Mouse (Mus musculus) layer of hippocampus, adult 2 months (tissue): ENCODE results near the gene Ubald2. TPM values are rescaled to one million over a fixed set of nuclear protein-coding genes. Genes with fewer than 3 reads are reported as not detected.
"Not testable (repeated sequence)": the region's sequence is repeated elsewhere in the genome, so short reads cannot be mapped to it uniquely, and the experiment has no call there.

Experiments
- DNase-seq, 2 experiments: peaks; one replicate each; pipeline ENCODE4 v3.0.0; 2022; ENCODE audit warnings: low spot score in 2 of 2
- H3K27ac ChIP-seq: fragments of 200-600 bp; 2 replicates; pipeline ENCODE4 v1.8.1; 2022
- H3K4me3 ChIP-seq: fragments of 200-600 bp; 2 replicates; pipeline ENCODE4 v1.8.1; 2022; ENCODE audit warnings: mild to moderate bottlenecking
- CTCF ChIP-seq: fragments of 200-600 bp; conservative IDR thresholded peaks from 2 replicates; pipeline ENCODE4 v1.8.1; 2022; ENCODE audit warnings: antibody characterized with exemption, mild to moderate bottlenecking, moderate library complexity
- total RNA-seq, 2 experiments: library from RNA; stranded (reverse); gene quantifications; 2 replicates each; pipeline ENCODE4 v1.2.3; 2021

Gene Ubald2
- total RNA-seq, 2 experiments from 2014 or later: 32.5 to 41.9 TPM

DNA sequence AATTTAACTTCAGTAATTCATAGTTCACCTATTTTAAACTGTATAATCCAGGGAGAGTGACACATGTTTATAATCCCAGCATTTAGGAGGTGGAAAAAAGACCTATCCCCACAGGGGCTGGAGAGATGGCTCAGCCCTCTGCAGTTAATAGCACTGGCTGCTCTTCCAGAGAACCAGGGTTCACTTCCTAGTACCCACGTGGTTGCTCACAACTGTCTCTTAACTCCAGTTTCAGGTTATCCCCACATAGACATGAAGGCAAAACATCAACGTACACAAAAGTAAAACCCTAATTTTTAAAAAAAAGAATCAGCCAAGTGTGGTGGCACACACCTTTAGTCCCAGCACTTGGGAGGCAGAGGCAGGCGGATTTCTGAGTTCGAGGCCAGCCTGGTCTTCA lies 28.3 kb upstream of the Ubald2 start:
- no peak for TF ChIP-seq CTCF
- H3K27ac ChIP-seq: no peak overlapping the region
- no peak overlapping the region for H3K4me3 ChIP-seq
- DNase-seq: no peak

DNA sequence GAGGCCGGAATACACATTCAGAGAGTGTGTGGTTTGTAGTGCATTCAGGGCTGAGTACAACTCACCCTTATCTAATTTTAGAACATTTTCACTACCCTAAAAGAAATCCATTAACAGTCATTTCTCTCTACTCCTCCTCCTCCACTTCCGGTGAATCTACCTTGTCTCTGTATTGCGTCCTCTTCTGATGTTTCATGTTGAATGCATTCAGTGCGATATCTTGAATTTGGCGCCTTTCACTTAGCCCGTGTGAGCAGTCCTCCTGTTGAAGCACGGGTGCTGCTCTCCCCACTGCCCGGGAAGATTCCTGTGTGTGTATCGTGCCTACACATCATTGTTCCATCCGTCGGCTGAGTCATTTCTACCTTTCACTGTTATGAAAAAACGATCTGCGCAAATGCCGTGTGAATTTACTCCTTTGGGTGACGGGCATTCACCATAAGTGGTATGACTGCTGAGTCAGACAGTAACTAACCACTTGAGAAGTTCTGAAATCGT lies 27.6 kb upstream of the Ubald2 start:
- H3K27ac ChIP-seq: no peak overlapping the region
- TF ChIP-seq CTCF: no peak
- no peak overlapping the region for H3K4me3 ChIP-seq
- DNase-seq: no peak

DNA sequence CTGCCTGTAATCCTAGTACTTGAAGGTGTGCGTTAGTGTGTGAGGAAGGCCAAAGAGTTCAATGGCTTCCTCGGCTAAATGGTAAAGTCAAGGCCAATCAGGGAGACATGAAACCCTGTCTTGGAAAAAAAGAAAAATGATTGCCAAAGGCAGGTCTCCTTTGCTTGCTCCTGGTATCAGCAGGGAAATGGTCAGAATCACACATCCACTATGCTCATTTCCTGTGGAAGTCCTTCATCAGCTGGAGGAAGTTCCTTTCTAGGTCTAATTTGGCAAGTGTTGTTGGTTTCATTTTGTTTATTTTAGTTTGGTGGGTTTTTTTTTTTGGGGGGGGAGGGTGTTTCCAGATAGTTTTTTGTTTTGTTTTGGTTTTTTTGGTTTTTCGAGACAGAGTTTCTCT lies 24.9 kb upstream of the Ubald2 start:
- Histone ChIP-seq H3K27ac (no peak overlapping the region), H3K4me3 (no peak overlapping the region)
- no peak for DNase-seq
- TF ChIP-seq CTCF: no peak

DNA sequence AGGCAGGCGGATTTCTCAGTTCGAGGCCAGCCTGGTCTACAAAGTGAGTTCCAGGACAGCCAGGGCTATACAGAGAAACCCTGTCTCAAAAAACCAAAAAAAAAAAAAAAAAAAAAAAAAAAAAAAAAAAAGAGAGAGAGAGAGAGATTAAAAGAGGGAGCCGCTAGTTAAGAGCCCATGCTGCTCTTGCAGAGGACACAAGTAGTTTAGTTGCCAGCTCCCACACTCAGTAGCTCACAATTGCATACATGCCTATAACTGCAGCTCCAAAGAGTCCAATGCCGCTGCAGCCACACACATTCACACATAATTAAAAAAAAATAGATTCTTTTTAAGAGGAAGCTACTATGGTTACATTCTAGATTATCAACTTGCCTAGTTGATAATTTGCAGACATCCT lies 23.5 kb upstream of the Ubald2 start:
- H3K27ac ChIP-seq, DNase-seq, H3K4me3 ChIP-seq: not testable (repeated sequence)

DNA sequence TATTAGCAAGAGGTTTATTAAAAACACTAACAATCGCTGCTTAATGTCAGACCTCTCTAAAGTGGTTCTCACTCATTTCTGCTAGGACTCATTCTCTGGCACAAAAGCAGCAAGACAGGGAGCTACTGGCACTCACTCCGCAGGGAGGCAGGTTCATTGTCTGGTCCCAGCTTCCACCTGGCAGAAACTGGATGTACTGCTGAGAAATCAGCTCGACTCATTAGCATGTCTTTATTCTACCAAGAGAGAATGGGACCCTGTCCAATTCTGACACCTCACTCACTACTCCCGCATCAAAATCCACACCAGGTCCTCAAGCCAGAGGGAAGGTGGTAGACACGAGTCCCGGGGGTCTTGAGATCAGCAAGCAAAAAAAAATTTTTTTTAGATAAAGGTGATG lies 22.3 kb upstream of the Ubald2 start:
- no peak for DNase-seq
- H3K27ac ChIP-seq: no peak overlapping the region
- TF ChIP-seq CTCF: no peak
- H3K4me3 ChIP-seq: peak overlapping the region; percentile 75

DNA sequence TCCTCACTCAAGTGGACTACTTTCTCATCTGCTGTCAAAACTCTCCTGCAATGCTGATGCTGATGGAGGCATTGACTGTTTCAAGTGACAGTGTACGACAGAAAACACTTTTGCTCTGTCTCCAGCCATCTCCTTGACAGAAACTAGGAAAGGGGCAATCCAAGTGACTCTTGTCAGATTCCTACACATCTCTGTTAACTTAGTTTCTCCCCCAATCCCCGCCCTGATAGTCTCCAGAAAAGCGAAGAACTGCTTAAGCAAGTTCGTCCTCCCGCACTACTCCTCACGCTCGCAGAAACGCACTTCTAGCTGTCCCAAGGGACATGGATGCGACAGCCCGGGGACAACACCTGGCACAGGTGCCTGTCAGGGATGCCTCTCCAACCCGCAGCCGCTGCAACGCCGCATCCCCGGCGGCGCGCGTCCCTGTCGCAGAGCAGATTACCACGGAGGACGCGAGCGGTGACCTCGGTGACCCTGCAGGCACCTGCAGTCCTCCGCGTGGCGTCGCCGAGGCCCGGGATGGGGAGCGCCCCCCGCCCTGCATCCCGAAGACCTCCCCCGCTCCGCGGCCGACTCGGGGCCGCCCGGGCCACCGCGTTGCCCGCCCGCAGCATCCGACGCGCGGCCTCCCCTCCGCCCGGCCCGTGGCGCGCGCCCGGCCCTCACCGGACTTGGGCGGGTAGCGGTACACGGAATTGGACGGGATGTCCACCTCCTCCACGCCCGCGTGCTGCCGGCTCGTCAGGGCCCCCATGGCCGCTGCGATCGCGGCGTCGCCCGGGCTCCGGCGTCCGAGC lies 21.7 kb upstream of the Ubald2 start:
- no peak for DNase-seq
- TF ChIP-seq CTCF: no peak
- Histone ChIP-seq H3K27ac (peak overlapping the region; percentile 76), H3K4me3 (peak overlapping the region; percentile 75)

DNA sequence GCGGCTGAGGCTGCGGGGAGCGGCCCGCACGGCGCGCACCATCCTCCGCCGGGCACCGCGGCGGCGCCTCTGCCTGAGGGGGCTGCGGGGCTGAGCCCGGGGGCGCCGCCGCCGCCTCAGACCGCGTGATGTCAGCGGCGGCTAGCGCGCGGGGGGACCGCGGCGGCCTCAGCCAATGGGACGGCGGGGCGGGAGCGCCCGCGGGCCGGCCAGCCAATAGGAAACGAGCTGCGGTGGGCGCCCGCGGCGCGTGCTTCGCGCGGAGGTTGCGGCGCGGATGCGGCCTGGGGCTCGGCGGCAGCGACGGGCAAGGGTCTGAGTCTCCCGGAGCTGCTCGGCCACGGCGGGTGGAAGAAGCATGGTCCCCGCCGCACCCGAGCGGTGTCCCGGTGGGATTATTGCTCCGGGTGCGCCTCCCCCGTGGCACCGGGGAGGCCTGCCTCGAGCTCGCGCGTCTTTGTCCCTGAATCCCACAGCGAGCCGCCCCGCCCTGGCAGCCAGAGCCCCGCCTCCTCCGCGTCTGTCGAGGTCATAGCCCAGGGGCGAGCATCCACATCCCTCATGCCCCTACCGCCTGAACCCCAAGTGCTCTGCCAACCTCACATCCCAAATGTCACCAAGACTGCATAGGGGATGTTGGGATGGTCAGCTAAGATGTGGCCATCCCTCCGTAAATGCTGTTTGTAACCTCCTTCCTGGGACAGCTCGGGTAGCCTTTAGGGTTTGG lies 20.8 kb upstream of the Ubald2 start, which contains the start of gene Rnf157:
Gene Rnf157 (minus strand): TSS at position 129 of the 727 bp plus-strand sequence.
- peak; percentile 86 to 90 for DNase-seq
- TF ChIP-seq CTCF: no peak
- Histone ChIP-seq H3K4me3 (peak within 1 kb of the TSS; percentile 75), H3K27ac (peak within 1 kb of the TSS; percentile 98)

DNA sequence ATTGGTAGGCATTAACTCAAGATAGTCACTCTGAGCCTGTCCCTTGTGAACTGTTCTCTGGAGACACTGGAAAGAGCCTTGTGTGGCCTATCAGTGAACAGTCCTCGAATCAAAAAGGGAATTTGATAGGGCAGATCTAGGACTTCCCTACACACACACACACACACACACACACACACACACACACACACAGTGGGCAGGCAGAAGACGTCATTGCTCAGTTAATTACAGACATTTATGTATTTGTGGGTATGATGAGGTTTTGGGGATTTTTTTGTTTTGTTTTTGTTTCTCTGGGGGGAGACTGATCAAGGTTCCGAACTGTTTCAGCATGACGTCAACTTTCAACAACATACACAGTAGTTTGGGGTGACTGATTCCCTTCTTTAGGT lies 20.3 kb upstream of the Ubald2 start:
- peak overlapping the region; percentile 98 for H3K27ac ChIP-seq
- TF ChIP-seq CTCF: no peak

DNA sequence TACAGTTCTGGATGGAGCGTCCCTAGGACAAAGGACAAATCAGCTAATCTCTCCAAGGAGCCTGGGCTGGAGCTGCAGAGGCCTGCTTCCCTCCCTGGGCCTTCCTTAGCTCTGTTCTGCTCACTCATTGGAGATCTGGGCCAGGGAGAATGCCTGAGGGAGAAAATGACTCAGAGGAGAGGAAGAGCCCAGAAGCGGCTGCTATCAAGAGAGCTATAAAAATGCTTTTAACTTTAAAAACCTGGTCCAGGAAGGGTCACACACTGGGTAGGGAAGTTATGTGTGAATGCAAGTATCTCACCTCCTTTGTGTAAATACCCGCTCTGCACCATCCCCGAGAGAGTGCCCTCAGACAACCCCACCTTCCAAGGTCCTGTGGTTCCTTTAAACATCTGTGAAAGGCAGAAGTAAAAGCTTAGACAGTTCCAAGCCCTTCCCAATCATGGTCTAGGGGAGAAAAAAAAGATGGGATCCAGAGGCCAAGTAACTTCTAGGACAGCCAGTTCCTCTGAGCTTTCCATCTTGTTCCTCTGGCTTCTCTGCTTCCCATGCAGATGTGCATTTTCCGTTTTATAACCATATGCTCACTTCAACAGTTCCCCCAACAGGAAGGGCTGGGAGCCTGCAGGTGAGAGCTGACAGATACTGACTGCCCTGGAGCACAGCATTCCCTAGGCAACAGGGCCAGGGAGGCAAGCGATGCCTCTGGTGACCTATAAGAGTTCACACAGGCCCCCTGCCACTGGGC lies 17.5 kb upstream of the Ubald2 start:
- Histone ChIP-seq H3K4me3 (no peak overlapping the region), H3K27ac (no peak overlapping the region)
- no peak for TF ChIP-seq CTCF
- no peak for DNase-seq

More for the DNA sequence above, 20.3 kb upstream of the Ubald2 start:
- DNase-seq: no peak
- peak overlapping the region; percentile 56 for H3K4me3 ChIP-seq

DNA sequence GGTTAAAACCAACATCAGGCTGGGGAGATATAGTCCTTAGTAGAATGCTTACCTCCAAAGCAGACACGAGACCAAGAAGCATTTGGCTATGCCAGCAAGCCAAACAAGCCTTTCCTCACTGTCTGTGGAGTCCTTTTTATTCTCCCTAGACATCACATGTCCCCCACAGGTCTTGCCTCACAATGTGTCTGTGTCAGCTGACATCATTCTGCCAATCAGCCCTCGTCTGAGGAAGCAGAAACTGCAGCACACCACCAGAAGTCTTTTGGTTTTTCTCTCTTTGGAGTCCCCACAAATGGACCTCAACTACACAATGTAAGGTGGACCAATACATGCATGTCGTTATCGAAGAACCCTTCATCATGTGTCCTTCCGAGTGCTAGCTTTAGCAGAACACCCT lies 16.8 kb upstream of the Ubald2 start:
- Histone ChIP-seq H3K4me3 (no peak overlapping the region), H3K27ac (no peak overlapping the region)
- no peak for DNase-seq
- no peak for TF ChIP-seq CTCF

DNA sequence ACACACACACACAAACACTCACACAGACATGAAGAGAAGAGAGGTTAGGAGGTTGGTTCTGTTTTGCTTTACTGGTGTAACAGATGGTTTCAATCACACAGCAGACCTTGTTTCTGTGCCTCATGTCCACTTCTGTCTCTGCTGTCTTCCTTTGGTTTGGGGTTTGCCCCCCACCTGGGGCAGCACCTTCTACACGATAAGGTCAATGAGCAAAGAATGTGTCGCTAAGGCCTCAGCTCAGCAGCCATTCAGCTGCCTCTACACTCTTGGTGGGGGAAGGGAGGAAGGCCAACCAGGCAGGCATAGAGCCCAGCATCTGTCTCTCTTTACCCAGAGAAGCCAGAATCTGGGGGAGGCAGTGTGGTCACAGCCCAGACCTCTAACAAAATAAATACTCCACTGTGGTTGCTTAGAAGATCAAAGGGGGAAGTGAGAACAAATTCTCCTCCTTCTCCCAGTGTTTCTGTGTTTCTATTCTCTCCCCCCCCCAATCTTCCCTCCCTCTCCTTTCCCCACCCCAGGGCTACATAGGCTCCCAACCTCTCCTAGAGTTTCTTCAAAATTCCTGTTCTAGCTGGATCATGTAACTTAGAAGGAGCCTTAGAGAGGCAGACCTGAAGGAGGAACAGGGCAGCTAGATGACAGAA lies 15.6 kb upstream of the Ubald2 start:
- TF ChIP-seq CTCF: no peak
- Histone ChIP-seq H3K27ac (peak overlapping the region; percentile 62; the same call in 1 of the 2 replicates), H3K4me3 (no peak overlapping the region)
- DNase-seq: peak in 1 of 2 experiments; percentile 38

DNA sequence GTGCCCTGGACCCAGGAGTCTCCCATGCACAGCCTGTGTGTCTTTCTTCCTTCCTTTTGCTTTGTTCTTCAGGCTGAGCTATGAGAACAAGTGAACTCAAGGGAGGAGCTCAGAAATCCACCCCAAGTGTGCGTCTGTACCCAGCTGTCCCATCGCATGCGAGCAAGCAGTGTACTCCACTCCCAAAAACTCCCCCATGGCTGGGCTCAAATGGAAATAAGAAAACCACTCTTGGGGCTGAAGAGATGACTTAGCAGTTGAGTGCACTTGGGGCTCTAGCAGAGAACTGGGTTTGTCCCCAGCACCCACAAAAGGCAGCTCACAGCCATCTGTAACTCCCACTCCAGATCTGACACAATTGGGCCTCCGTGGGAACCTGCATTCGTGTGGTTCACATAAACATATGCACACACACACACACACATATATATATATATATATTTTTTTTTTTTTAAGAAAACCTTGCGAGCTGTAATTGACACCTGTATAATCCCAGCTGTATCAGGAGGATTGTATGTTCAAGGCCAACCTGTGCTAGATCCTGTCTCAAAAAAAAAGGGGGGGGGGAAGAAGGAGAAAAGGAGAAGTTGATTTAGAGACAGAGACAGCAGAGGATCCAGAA lies 14.9 kb upstream of the Ubald2 start:
- Histone ChIP-seq H3K4me3 (no peak overlapping the region), H3K27ac (peak overlapping the region; percentile 62; the same call in 1 of the 2 replicates)
- no peak for TF ChIP-seq CTCF

More for the DNA sequence above, 14.9 kb upstream of the Ubald2 start:
- DNase-seq: no peak
